In genomic region chr17:45194786-45195281, GRCm38 (mm10) we compare ENCODE assay signal across 16 mouse cellular contexts.
A peak's percentile ranks its signal among the peaks of the same experiment; 100 is the strongest.
DNase-seq lines count a peak whose midpoint lies in the region; ATAC-seq and TF ChIP-seq lines count a peak whose summit lies in the region.
"Had no signal": no experiment of that assay in that cellular context is flagged by ENCODE, and none has a peak within 500 bp of the region (broad histone marks: within the 10 kb centered on the region; RNA-seq: fewer than 3 reads in every experiment).

No protein-coding gene starts in this region.

- no peaks in the 10 kb centered on the region for H3K27me3 ChIP-seq in kidney, postnatal 0 days (ENCODE audit: insufficient read depth, low read length)
- H3K27me3 ChIP-seq in embryonic facial prominence, embryonic 14.5 days (replicated peaks; ENCODE audit: control insufficient read depth, insufficient read depth, low read length): no peaks in the 10 kb centered on the region
- H3K27me3 ChIP-seq: forebrain, embryonic 15.5 days had no signal

- TF ChIP-seq CTCF in kidney, postnatal 0 days (IDR thresholded peaks at IDR 0.05; ENCODE audit: low read depth): no peak

- DNase-seq in kidney, postnatal 0 days (ENCODE audit: low spot score): peak; percentile 75
- no peak for DNase-seq in kidney, adult 9 months
- DNase-seq in embryo, embryonic 9.5 days (ENCODE audit: extremely low spot score): peak; percentile 39
- peak; percentile 57 for DNase-seq in embryonic facial prominence, embryonic 14.5 days (ENCODE audit: low spot score)
- peak; percentile 54 for DNase-seq in mesoderm, embryonic 11.5 days (ENCODE audit: low read depth, low spot score)
- no peak for DNase-seq in cerebellum, postnatal 14 days
- no peak for DNase-seq in adrenal gland, adult (ENCODE audit: inconsistent age in 2 of 2, low spot score in 1 of 2)
- DNase-seq: adrenal gland, postnatal 10 days; heart, postnatal 10 days; layer of hippocampus, postnatal 36 days; midbrain, embryonic 14.5 days had no signal

- no peak overlapping the region for H3K4me2 ChIP-seq in kidney, postnatal 0 days (ENCODE audit: low read length)
- no peak overlapping the region for H3K4me2 ChIP-seq in embryonic facial prominence, embryonic 14.5 days (ENCODE audit: low read depth, low read length)
- H3K4me2 ChIP-seq: forebrain, embryonic 15.5 days; limb, embryonic 12.5 days had no signal

- no peak overlapping the region for H3K9ac ChIP-seq in kidney, postnatal 0 days (ENCODE audit: low read depth, low read length)
- no peak overlapping the region for H3K9ac ChIP-seq in embryonic facial prominence, embryonic 14.5 days (ENCODE audit: low read depth, low read length)
- H3K9ac ChIP-seq: forebrain, embryonic 15.5 days; limb, embryonic 12.5 days had no signal

- H3K9me3 ChIP-seq in kidney, postnatal 0 days (replicated peaks; ENCODE audit: low read length): no peaks in the 10 kb centered on the region
- H3K9me3 ChIP-seq in embryonic facial prominence, embryonic 14.5 days (ENCODE audit: control insufficient read depth, low read length): 0 out of 2 replicates have a peak, but pooled peaks cover 4% of the 10 kb centered on the region
- H3K9me3 ChIP-seq: forebrain, embryonic 15.5 days; limb, embryonic 12.5 days had no signal

- no peak overlapping the region for H3K4me3 ChIP-seq in kidney, postnatal 0 days (replicated peaks; ENCODE audit: low read depth, low read length)
- no peak overlapping the region for H3K4me3 ChIP-seq in embryonic facial prominence, embryonic 14.5 days (ENCODE audit: low read depth, low read length)
- H3K4me3 ChIP-seq: forebrain, embryonic 15.5 days; limb, embryonic 12.5 days had no signal

- 0 out of 2 replicates have a peak, but pooled peaks cover 6% of the 10 kb centered on the region for H3K4me1 ChIP-seq in kidney, postnatal 0 days (replicated peaks; ENCODE audit: insufficient read depth, low read length)
- H3K4me1 ChIP-seq in embryonic facial prominence, embryonic 14.5 days (ENCODE audit: control insufficient read depth, insufficient read depth, low read length): peaks cover 18% of the 10 kb centered on the region
- H3K4me1 ChIP-seq: forebrain, embryonic 15.5 days had no signal

- H3K36me3 ChIP-seq in kidney, postnatal 0 days (ENCODE audit: insufficient read depth, low read length): no peaks in the 10 kb centered on the region
- H3K36me3 ChIP-seq in embryonic facial prominence, embryonic 14.5 days (ENCODE audit: control insufficient read depth, insufficient read depth, low read length): no peaks in the 10 kb centered on the region
- H3K36me3 ChIP-seq: forebrain, embryonic 15.5 days; limb, embryonic 12.5 days had no signal

- WGBS in kidney, postnatal 0 days: 15% methylated on average over 13 of the region's 13 CpGs
- 24% methylated on average over 11 of the region's 13 CpGs for WGBS in embryonic facial prominence, embryonic 14.5 days

- H3K27ac ChIP-seq in kidney, postnatal 0 days: no peak overlapping the region
- peak overlapping the region; percentile 71 for H3K27ac ChIP-seq in embryonic facial prominence, embryonic 14.5 days (replicated peaks; ENCODE audit: low read depth, low read length)
- H3K27ac ChIP-seq: forebrain, embryonic 15.5 days; limb, embryonic 12.5 days; macrophage had no signal

- no peak for ATAC-seq in kidney, postnatal 0 days (replicated peaks; ENCODE audit: low FRiP score, low read depth)
- ATAC-seq in embryonic facial prominence, embryonic 14.5 days (ENCODE audit: low read depth): 0 out of 2 replicates have a peak, but pooled peaks have one; percentile 47
- ATAC-seq: CD4-positive, CD25-positive, alpha-beta regulatory T cell, adult 4 months; forebrain, embryonic 15.5 days; hindbrain, embryonic 16.5 days had no signal

Comparison
In these comparisons a context has a peak if more than half of its experiments do, and no peak if none do; other contexts are left out.
1. DNase-seq: peak in kidney, postnatal 0 days (single experiment), embryo, embryonic 9.5 days (single experiment), embryonic facial prominence, embryonic 14.5 days (single experiment) and mesoderm, embryonic 11.5 days (single experiment); none in kidney, adult 9 months (single experiment), cerebellum, postnatal 14 days (0 of 2) and adrenal gland, adult (0 of 2).